Mouse (Mus musculus) activated CD4-positive, CD25-positive, alpha-beta regulatory T cell, adult 4 months (primary cell): ENCODE measurements around the gene Ltb4r1. TPM values are rescaled to one million over a fixed set of nuclear protein-coding genes. Genes with fewer than 3 reads are reported as not detected.
A peak's percentile ranks its signal among the peaks of the same experiment; 100 is the strongest.

Experiments
- ATAC-seq: one replicate; pipeline ENCODE4 v1.8.0; 2017
- polyA plus RNA-seq, 2 experiments: library from polyadenylated mRNA; unstranded; fragments of 100-300 nt; shearing (Covaris generic); gene quantifications; one replicate each; pipeline ENCODE4 v1.2.1; 2017

Ltb4r1 gene
- polyA plus RNA-seq, 2 experiments from 2014 or later: 2.5 to 5.6 TPM

GRCm38 (mm10) chr14:55787731-55788130, 22.0 kb downstream of the Ltb4r1 start:
- no peak for ATAC-seq

GRCm38 (mm10) chr14:55788256-55789050, 22.7 kb downstream of the Ltb4r1 start, which contains the start of gene Ripk3:
Gene Ripk3, minus strand, starts transcription at chr14:55788865.
- peak; percentile 95 for ATAC-seq

- no peak for ATAC-seq
Observed at GRCm38 (mm10) chr14:55793461-55793860, 27.7 kb downstream of the Ltb4r1 start.

GRCm38 (mm10) chr14:55793946-55794345, 28.2 kb downstream of the Ltb4r1 start:
- no peak for ATAC-seq

- no peak for ATAC-seq
Observed at GRCm38 (mm10) chr14:55795380-55796163, 29.8 kb downstream of the Ltb4r1 start.

- ATAC-seq: no peak
Observed at GRCm38 (mm10) chr14:55814885-55815284, 49.1 kb downstream of the Ltb4r1 start.

- ATAC-seq: no peak
Observed at GRCm38 (mm10) chr14:55815310-55815751, 49.6 kb downstream of the Ltb4r1 start.

Other genes starting within 250 kb of the Ltb4r1 start
- gene Nrl, start 241.0 kb upstream of the Ltb4r1 start, polyA plus RNA-seq: under 1 TPM in 1 of 2 experiments, not detected in 1; 0.07 TPM
- gene Pck2, start 225.7 kb upstream of the Ltb4r1 start, polyA plus RNA-seq: 10 to 100 TPM; 23.6 to 33.4 TPM
- gene Dcaf11, start 206.0 kb upstream of the Ltb4r1 start, polyA plus RNA-seq: 10 to 100 TPM; 95.9 to 97.4 TPM
- not detected for gene A730061H03Rik, start 205.6 kb upstream of the Ltb4r1 start, polyA plus RNA-seq
- not detected for gene Fitm1, start 190.3 kb upstream of the Ltb4r1 start, polyA plus RNA-seq
- gene Psme1, start 187.8 kb upstream of the Ltb4r1 start, polyA plus RNA-seq: 100 to 1,000 TPM; 700 to 830 TPM
- gene Emc9, start 180.7 kb upstream of the Ltb4r1 start, polyA plus RNA-seq: 10 to 100 TPM; 25.2 to 28.6 TPM
- gene Psme2, start 174.8 kb upstream of the Ltb4r1 start, polyA plus RNA-seq: 100 to 1,000 TPM; 980 to 996 TPM
- 10 to 100 TPM; 32.6 to 33.3 TPM for gene Rnf31, start 174.3 kb upstream of the Ltb4r1 start, polyA plus RNA-seq
- 100 to 1,000 TPM; 129 to 164 TPM for gene Irf9, start 162.4 kb upstream of the Ltb4r1 start, polyA plus RNA-seq
- 1 to 10 TPM; 1.3 to 1.9 TPM for gene Rec8, start 147.9 kb upstream of the Ltb4r1 start, polyA plus RNA-seq
- 10 to 100 TPM; 29.2 to 30.6 TPM for gene Ipo4, start 130.0 kb upstream of the Ltb4r1 start, polyA plus RNA-seq
- gene Gm49378, start 128.1 kb upstream of the Ltb4r1 start, polyA plus RNA-seq: not detected
- gene Tm9sf1, start 122.2 kb upstream of the Ltb4r1 start, polyA plus RNA-seq: 10 to 100 TPM; 38.8 to 49.2 TPM
- gene Tssk4, start 115.8 kb upstream of the Ltb4r1 start, polyA plus RNA-seq: 1 to 10 TPM in 1 of 2 experiments, under 1 TPM in 1; 0.57 to 2.1 TPM
- 10 to 100 TPM; 87.8 to 88.5 TPM for gene Mdp1, start 105.5 kb upstream of the Ltb4r1 start, polyA plus RNA-seq
- gene Gmpr2, start 94.0 kb upstream of the Ltb4r1 start, polyA plus RNA-seq: 10 to 100 TPM; 23.7 to 25.9 TPM
- gene Nedd8, start 93.8 kb upstream of the Ltb4r1 start, polyA plus RNA-seq: 100 to 1,000 TPM; 361 to 408 TPM
- 10 to 100 TPM; 23.4 to 28.3 TPM for gene Tinf2, start 84.1 kb upstream of the Ltb4r1 start, polyA plus RNA-seq
- gene Tgm1, start 52.0 kb upstream of the Ltb4r1 start, polyA plus RNA-seq: not detected
- gene Rabggta, start 43.7 kb upstream of the Ltb4r1 start, polyA plus RNA-seq: 10 to 100 TPM; 53.3 to 60.8 TPM
- 10 to 100 TPM; 46.4 to 48.9 TPM for gene Dhrs1, start 20.3 kb upstream of the Ltb4r1 start, polyA plus RNA-seq
- gene Nop9, start 20.3 kb upstream of the Ltb4r1 start, polyA plus RNA-seq: 1 to 10 TPM; 6.0 to 8.2 TPM
- not detected for gene Cideb, start 7.5 kb upstream of the Ltb4r1 start, polyA plus RNA-seq
- under 1 TPM in 1 of 2 experiments, not detected in 1; 0.40 TPM for gene Ltb4r2, start 4.5 kb upstream of the Ltb4r1 start, polyA plus RNA-seq
- gene Adcy4, start 18.1 kb downstream of the Ltb4r1 start, polyA plus RNA-seq: under 1 TPM in 1 of 2 experiments, not detected in 1; 0.08 TPM
- 10 to 100 TPM; 94.3 to 99.3 TPM for gene Ripk3, start 22.9 kb downstream of the Ltb4r1 start, polyA plus RNA-seq
- gene Nfatc4, start 57.2 kb downstream of the Ltb4r1 start, polyA plus RNA-seq: not detected
- gene Nynrin, start 88.0 kb downstream of the Ltb4r1 start, polyA plus RNA-seq: under 1 TPM in 1 of 2 experiments, not detected in 1; 0.08 TPM
- gene Cbln3, start 118.4 kb downstream of the Ltb4r1 start, polyA plus RNA-seq: under 1 TPM in 1 of 2 experiments, not detected in 1; 0.24 TPM
- gene Khnyn, start 119.0 kb downstream of the Ltb4r1 start, polyA plus RNA-seq: 10 to 100 TPM in 1 of 2 experiments, 1 to 10 TPM in 1; 9.9 to 11.6 TPM
- gene Sdr39u1, start 134.3 kb downstream of the Ltb4r1 start, polyA plus RNA-seq: 10 to 100 TPM; 66.2 to 86.2 TPM
- not detected for gene Cma1, start 178.7 kb downstream of the Ltb4r1 start, polyA plus RNA-seq
- gene Cma2, start 185.0 kb downstream of the Ltb4r1 start, polyA plus RNA-seq: not detected